Mouse (Mus musculus) small intestine, adult 2 months (tissue): Measurements from ENCODE around the gene Dusp16.

Source experiments
- CTCF ChIP-seq: fragments of 200-500 bp; IDR thresholded peaks from 2 replicates; pipeline ENCODE4 v1.5.1; 2012; ENCODE audit warnings: low read depth, mild to moderate bottlenecking, control low read depth, inconsistent platforms, low read length, moderate library complexity, mixed read lengths; ENCODE audit not compliant: insufficient replicate concordance, insufficient read length; ENCODE audit errors: extremely low read depth
- POLR2A ChIP-seq: fragments of 200-500 bp; IDR thresholded peaks from 2 replicates; pipeline ENCODE4 v1.6.1; 2012; ENCODE audit warnings: low read depth, mild to moderate bottlenecking, control low read depth, inconsistent platforms, low read length, moderate library complexity

GRCm38 (mm10) chr6:134710020-134710419 is 82.4 kb downstream of the Dusp16 start:
- TF ChIP-seq POLR2A (no peak), CTCF (no peak)
